Mouse (Mus musculus) kidney, adult 2 months (tissue): ENCODE measurements around the gene Gpr19.

Experiments used
- CTCF ChIP-seq: fragments of 200-500 bp; conservative IDR thresholded peaks from 2 replicates; pipeline ENCODE4 v1.5.1; 2011; ENCODE audit warnings: low read depth, mild to moderate bottlenecking, control low read depth, low read length, moderate library complexity, mixed read lengths; ENCODE audit not compliant: insufficient read depth, insufficient read length
- POLR2A ChIP-seq: fragments of 200-500 bp; IDR thresholded peaks from one replicate; pipeline ENCODE4 v1.6.1; 2011; ENCODE audit warnings: low read depth, low read length, control low read depth

- TF ChIP-seq CTCF (no peak), POLR2A (no peak)
Observed at GRCm38 (mm10) chr6:134932486-134933206, 34.3 kb upstream of the Gpr19 start.
